ENCODE assay signal across 7 mouse cellular contexts in the genomic region with DNA sequence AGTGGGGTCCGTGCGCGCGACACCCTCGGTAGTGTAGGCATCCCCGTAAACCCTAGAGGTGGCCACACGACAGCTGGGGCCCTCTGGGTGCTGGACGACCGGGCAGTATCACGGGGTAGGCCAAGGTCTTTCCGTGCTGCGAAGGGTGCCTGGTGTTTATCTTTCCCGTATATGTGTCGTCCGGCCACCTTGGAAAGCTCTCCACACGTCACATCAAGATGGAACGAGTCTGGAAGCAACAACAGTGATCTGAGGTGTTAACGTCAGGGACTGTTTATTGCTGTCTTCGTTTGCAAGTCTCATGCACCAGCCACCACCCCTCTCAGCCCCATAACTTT. TPM values are rescaled to one million over a fixed set of nuclear protein-coding genes. Genes with fewer than 3 reads are reported as not detected.
DNase-seq lines count a peak whose midpoint lies in the region; ATAC-seq lines count a peak whose summit lies in the region.

No protein-coding gene starts in this region.

- H3K4me2 ChIP-seq in neural tube, embryonic 11.5 days (ENCODE audit: low read depth), result peak overlapping the region; percentile 64
- H3K4me2 ChIP-seq in intestine, embryonic 14.5 days (ENCODE audit: low read length), result peak overlapping the region; percentile 89

- H3K9ac ChIP-seq in neural tube, embryonic 11.5 days (ENCODE audit: low read length), result peak overlapping the region; percentile 71
- peak overlapping the region; percentile 77 for H3K9ac ChIP-seq in intestine, embryonic 14.5 days (ENCODE audit: low read length)

- DNase-seq in neural tube, embryonic 11.5 days (ENCODE audit: low spot score), result no peak
- DNase-seq in neural tube, embryonic 10.5 days (ENCODE audit: extremely low spot score, low spot score), result no peak
- DNase-seq in embryonic facial prominence, embryonic 10.5 days (ENCODE audit: low spot score), result no peak
- no peak for DNase-seq in intestine, embryonic 14.5 days (ENCODE audit: low spot score)
- no peak for DNase-seq in layer of hippocampus, adult 9-11 months
- no peak for DNase-seq in ovary, postnatal 14 days (ENCODE audit: low spot score)

- H3K36me3 ChIP-seq in neural tube, embryonic 11.5 days (ENCODE audit: control insufficient read depth, insufficient read depth, low read length), result no peaks in the 10 kb centered on the region
- H3K36me3 ChIP-seq in embryonic facial prominence, embryonic 10.5 days (replicated peaks), result 0 out of 2 replicates have a peak, but pooled peaks cover 4% of the 10 kb centered on the region
- peaks cover 8% of the 10 kb centered on the region for H3K36me3 ChIP-seq in intestine, embryonic 14.5 days (ENCODE audit: control insufficient read depth, insufficient read depth, low read length)

- H3K27me3 ChIP-seq in neural tube, embryonic 11.5 days (ENCODE audit: control insufficient read depth, insufficient read depth, low read length), result no peaks in the 10 kb centered on the region
- no peaks in the 10 kb centered on the region for H3K27me3 ChIP-seq in embryonic facial prominence, embryonic 10.5 days (replicated peaks; ENCODE audit: low read depth, poor library complexity, severe bottlenecking)
- no peaks in the 10 kb centered on the region for H3K27me3 ChIP-seq in intestine, embryonic 14.5 days (replicated peaks; ENCODE audit: control insufficient read depth, insufficient read depth, low read length)

- ATAC-seq in neural tube, embryonic 11.5 days (ENCODE audit: insufficient read depth, low FRiP score, low TSS enrichment), result no peak
- ATAC-seq in intestine, embryonic 14.5 days (replicated peaks; ENCODE audit: low FRiP score, low TSS enrichment, low read depth), result no peak; the same call in 1 of the 2 replicates
- peak; percentile 43 for ATAC-seq in monocyte, adult 5-6 weeks (replicated peaks; ENCODE audit: insufficient number of reproducible peaks, low FRiP score, low TSS enrichment, poor library complexity, severe bottlenecking)

- whole genome bisulfite sequencing in neural tube, embryonic 11.5 days, result 0% methylated on average over 19 of the region's 19 CpGs
- under 1% methylated on average over 19 of the region's 19 CpGs for WGBS in embryonic facial prominence, embryonic 10.5 days
- under 1% methylated on average over 19 of the region's 19 CpGs for WGBS in intestine, embryonic 14.5 days

- peak overlapping the region; percentile 71 for H3K4me3 ChIP-seq in neural tube, embryonic 11.5 days (ENCODE audit: low read depth, low read length)
- peak overlapping the region; percentile 92 for H3K4me3 ChIP-seq in embryonic facial prominence, embryonic 10.5 days
- H3K4me3 ChIP-seq in intestine, embryonic 14.5 days (ENCODE audit: low read depth, low read length), result peak overlapping the region; percentile 79

- H3K4me1 ChIP-seq in neural tube, embryonic 11.5 days (ENCODE audit: control insufficient read depth, insufficient read depth, low read length), result peaks cover 9% of the 10 kb centered on the region
- H3K4me1 ChIP-seq in embryonic facial prominence, embryonic 10.5 days, result peaks cover 25% of the 10 kb centered on the region
- peaks cover 3% of the 10 kb centered on the region for H3K4me1 ChIP-seq in intestine, embryonic 14.5 days (replicated peaks; ENCODE audit: control insufficient read depth, insufficient read depth, low read length)

- peak overlapping the region; percentile 91 for H3K27ac ChIP-seq in neural tube, embryonic 11.5 days (ENCODE audit: low read depth, low read length)
- peak overlapping the region; percentile 93 for H3K27ac ChIP-seq in embryonic facial prominence, embryonic 10.5 days (replicated peaks)
- peak overlapping the region; percentile 91 for H3K27ac ChIP-seq in intestine, embryonic 14.5 days (ENCODE audit: low read depth)

- no peaks in the 10 kb centered on the region for H3K9me3 ChIP-seq in neural tube, embryonic 11.5 days (ENCODE audit: control insufficient read depth, low read length)
- H3K9me3 ChIP-seq in embryonic facial prominence, embryonic 10.5 days, result no peaks in the 10 kb centered on the region
- no peaks in the 10 kb centered on the region for H3K9me3 ChIP-seq in intestine, embryonic 14.5 days (ENCODE audit: control insufficient read depth, low read length)

RNA-seq across cellular contexts. Expression of a gene that starts 1.0 kb away (rescaled TPM):
- 154 and 158 TPM in 2 replicates for polyA plus RNA-seq in neural tube, embryonic 11.5 days (2014; fragmentation: Nextera tagmentation; extraction: Ambion mirVana)
- 158 and 167 TPM in 2 replicates for polyA plus RNA-seq in embryonic facial prominence, embryonic 10.5 days (2016; fragmentation: Nextera tagmentation; extraction: Ambion mirVana)
- polyA plus RNA-seq in intestine, embryonic 14.5 days (2014; fragmentation: Nextera tagmentation; extraction: Ambion mirVana), result 149 and 151 TPM in 2 replicates
- 131 to 171 TPM (median 143 TPM) in 3 replicates for total RNA-seq in monocyte, adult 5-6 weeks (2017)

RNA-seq across cellular contexts. Expression of a gene that starts 11.4 kb away (rescaled TPM):
- polyA plus RNA-seq in neural tube, embryonic 11.5 days (2014; fragmentation: Nextera tagmentation; extraction: Ambion mirVana), result 2.2 and 2.7 TPM in 2 replicates
- polyA plus RNA-seq in embryonic facial prominence, embryonic 10.5 days (2016; fragmentation: Nextera tagmentation; extraction: Ambion mirVana), result 1.5 and 1.8 TPM in 2 replicates
- polyA plus RNA-seq in intestine, embryonic 14.5 days (2014; fragmentation: Nextera tagmentation; extraction: Ambion mirVana), result 2.0 and 3.1 TPM in 2 replicates
- 0.21 to 0.68 TPM (median 0.48 TPM) in 3 replicates for total RNA-seq in monocyte, adult 5-6 weeks (2017)

RNA-seq across cellular contexts. Expression of a gene that starts 29.0 kb away (rescaled TPM):
- 0.64 and 1.3 TPM in 2 replicates for polyA plus RNA-seq in neural tube, embryonic 11.5 days (2014; fragmentation: Nextera tagmentation; extraction: Ambion mirVana)
- polyA plus RNA-seq in embryonic facial prominence, embryonic 10.5 days (2016; fragmentation: Nextera tagmentation; extraction: Ambion mirVana), result 0.53 and 0.79 TPM in 2 replicates
- polyA plus RNA-seq in intestine, embryonic 14.5 days (2014; fragmentation: Nextera tagmentation; extraction: Ambion mirVana), result 0.55 and 0.60 TPM in 2 replicates
- total RNA-seq in monocyte, adult 5-6 weeks (2017), result 0.10 to 0.86 TPM in 2 of 3 replicates, not detected in the other

RNA-seq across cellular contexts. Expression of a gene that starts 36.6 kb away (rescaled TPM):
- 13.3 and 14.5 TPM in 2 replicates for polyA plus RNA-seq in neural tube, embryonic 11.5 days (2014; fragmentation: Nextera tagmentation; extraction: Ambion mirVana)
- polyA plus RNA-seq in embryonic facial prominence, embryonic 10.5 days (2016; fragmentation: Nextera tagmentation; extraction: Ambion mirVana), result 19.3 and 20.0 TPM in 2 replicates
- polyA plus RNA-seq in intestine, embryonic 14.5 days (2014; fragmentation: Nextera tagmentation; extraction: Ambion mirVana), result 17.4 and 19.7 TPM in 2 replicates
- 14.3 to 35.4 TPM (median 16.5 TPM) in 3 replicates for total RNA-seq in monocyte, adult 5-6 weeks (2017)

RNA-seq across cellular contexts. Expression of a gene that starts 52.4 kb away (rescaled TPM):
- 3.2 and 4.0 TPM in 2 replicates for polyA plus RNA-seq in neural tube, embryonic 11.5 days (2014; fragmentation: Nextera tagmentation; extraction: Ambion mirVana)
- polyA plus RNA-seq in embryonic facial prominence, embryonic 10.5 days (2016; fragmentation: Nextera tagmentation; extraction: Ambion mirVana), result 5.8 and 7.4 TPM in 2 replicates
- 30.3 and 31.1 TPM in 2 replicates for polyA plus RNA-seq in intestine, embryonic 14.5 days (2014; fragmentation: Nextera tagmentation; extraction: Ambion mirVana)
- total RNA-seq in monocyte, adult 5-6 weeks (2017), result not detected in 3 replicates
